Mouse (Mus musculus) intestine, postnatal 0 days (tissue): Measurements from ENCODE around the gene Pkp2. TPM values are rescaled to one million over a fixed set of nuclear protein-coding genes. Genes with fewer than 3 reads are reported as not detected.

Experiments used
- ATAC-seq: fragments of 200-750 bp; cut with Nextera tagmentation; 2 replicates; pipeline ENCODE4 v1.8.0; 2017; ENCODE audit warnings: mild to moderate bottlenecking, moderate TSS enrichment, moderate library complexity
- H3K27ac ChIP-seq: fragments of 300-500 bp; sonication (generic); 2 replicates; pipeline ENCODE4 v1.5.1; 2014; ENCODE audit warnings: mild to moderate bottlenecking, low read depth, low read length, moderate library complexity
- H3K27me3 ChIP-seq: fragments of 300-500 bp; sonication (generic); replicated peaks from 2 replicates; pipeline ENCODE4 v1.6.1; 2014; ENCODE audit warnings: low read length, mixed read lengths; ENCODE audit not compliant: control insufficient read depth, insufficient read depth
- H3K36me3 ChIP-seq: fragments of 300-500 bp; sonication (generic); 2 replicates; pipeline ENCODE4 v1.6.1; 2014; ENCODE audit warnings: mild to moderate bottlenecking, moderate library complexity; ENCODE audit not compliant: control insufficient read depth, insufficient read depth
- H3K4me1 ChIP-seq: fragments of 300-500 bp; sonication (generic); replicated peaks from 2 replicates; pipeline ENCODE4 v1.6.1; 2014; ENCODE audit warnings: antibody characterized with exemption, low read length, mixed read lengths; ENCODE audit not compliant: control insufficient read depth, insufficient read depth
- H3K4me2 ChIP-seq: fragments of 300-500 bp; sonication (generic); replicated peaks from 2 replicates; pipeline ENCODE4 v1.6.1; 2014; ENCODE audit warnings: low read depth, mild to moderate bottlenecking, moderate library complexity
- H3K4me3 ChIP-seq: fragments of 300-500 bp; sonication (generic); 2 replicates; pipeline ENCODE4 v1.5.1; 2014; ENCODE audit warnings: low read depth, low read length
- H3K9ac ChIP-seq: fragments of 300-500 bp; sonication (generic); 2 replicates; pipeline ENCODE4 v1.6.1; 2014; ENCODE audit warnings: mild to moderate bottlenecking, low read depth, low read length
- H3K9me3 ChIP-seq: fragments of 300-500 bp; sonication (generic); 2 replicates; pipeline ENCODE4 v1.6.1; 2016; ENCODE audit warnings: mixed run types; ENCODE audit not compliant: control insufficient read depth
- CTCF ChIP-seq: sonication (generic); IDR thresholded peaks from 2 replicates; pipeline ENCODE4 v1.5.1; 2016; ENCODE audit warnings: low read depth, mild to moderate bottlenecking, control low read depth, antibody characterized with exemption, moderate library complexity
- WGBS: fragments of 180-500 bp; shearing (Covaris S2); extraction: QIAGEN DNeasy Blood & Tissue Kit; methylation state at CpG from one replicate; pipeline ENCODE4 v1.1.7; 2014; 5-methylcytosine and 5-hydroxymethylcytosine counted together
- polyA plus RNA-seq: library from polyadenylated mRNA; unstranded; fragments of >200 nt; fragmentation: Nextera tagmentation; extraction: Ambion mirVana; gene quantifications from 2 replicates; pipeline ENCODE4 v1.2.1, GENCODE M21; 2015

The Pkp2 gene
- polyA plus RNA-seq, 1 experiment from 2014 or later = 15.5 TPM

GRCm38 (mm10) chr16:16262436-16262835, 49.3 kb downstream of the Pkp2 start:
- no peak overlapping the region for H3K27ac ChIP-seq
- ATAC-seq = no peak
- H3K4me2 ChIP-seq = no peak overlapping the region
- no peaks in the 10 kb centered on the region for H3K4me1 ChIP-seq
- TF ChIP-seq CTCF = no peak
- 89% methylated on average over 3 of the region's 3 CpGs for WGBS
- H3K27me3 ChIP-seq = no peaks in the 10 kb centered on the region
- H3K36me3 ChIP-seq = peaks cover 13% of the 10 kb centered on the region; the same call in 1 of the 2 replicates
- no peak overlapping the region for H3K4me3 ChIP-seq
- H3K9ac ChIP-seq = no peak overlapping the region
- no peaks in the 10 kb centered on the region for H3K9me3 ChIP-seq

DNA sequence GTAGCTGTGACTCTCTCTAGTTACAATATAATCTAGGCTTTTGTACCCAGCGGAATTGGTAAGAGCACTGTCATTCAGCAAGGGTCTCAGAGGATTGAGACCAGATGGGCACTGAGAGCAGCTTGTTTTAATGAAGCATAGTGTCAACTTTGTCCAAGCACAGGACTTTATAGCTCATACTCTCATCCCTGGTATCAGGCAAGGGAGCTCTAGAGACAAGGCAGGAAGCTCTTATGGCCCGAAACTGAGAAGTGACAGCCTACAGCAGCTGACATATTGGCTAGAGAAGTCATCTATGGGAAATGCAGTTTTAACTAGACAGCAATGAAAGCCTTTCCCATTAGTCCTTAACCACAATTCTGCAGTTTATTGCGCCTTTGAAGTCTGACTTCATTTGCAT, 59.9 kb downstream of the Pkp2 start:
- Histone ChIP-seq H3K27me3 (no peaks in the 10 kb centered on the region), H3K36me3 (peaks cover 8% of the 10 kb centered on the region; the same call in 1 of the 2 replicates), H3K9ac (no peak overlapping the region), H3K4me2 (no peak overlapping the region), H3K9me3 (no peaks in the 10 kb centered on the region), H3K27ac (no peak overlapping the region), H3K4me1 (no peaks in the 10 kb centered on the region), H3K4me3 (no peak overlapping the region)
- TF ChIP-seq CTCF = no peak
- 75% methylated on average over 3 of the region's 3 CpGs for WGBS
- no peak for ATAC-seq

GRCm38 (mm10) chr16:16273752-16274151, 60.6 kb downstream of the Pkp2 start:
- no peaks in the 10 kb centered on the region for H3K27me3 ChIP-seq
- no peaks in the 10 kb centered on the region for H3K4me1 ChIP-seq
- no peak overlapping the region for H3K4me2 ChIP-seq
- no peak overlapping the region for H3K9ac ChIP-seq
- TF ChIP-seq CTCF = no peak
- peaks cover 8% of the 10 kb centered on the region; the same call in 1 of the 2 replicates for H3K36me3 ChIP-seq
- no peak for ATAC-seq
- WGBS = 85% methylated on average over 6 of the region's 6 CpGs
- no peak overlapping the region for H3K27ac ChIP-seq
- H3K4me3 ChIP-seq = no peak overlapping the region
- H3K9me3 ChIP-seq = no peaks in the 10 kb centered on the region

GRCm38 (mm10) chr16:16302369-16303137, 89.4 kb downstream of the Pkp2 start, which contains the start of gene Yars2:
Gene Yars2 (plus strand): TSS chr16:16302965.
- H3K4me1 ChIP-seq = no peaks in the 10 kb centered on the region; the same call in 1 of the 2 replicates
- no peaks in the 10 kb centered on the region for H3K9me3 ChIP-seq
- TF ChIP-seq CTCF = peak; percentile 92
- H3K9ac ChIP-seq = peak within 1 kb of the TSS; percentile 77
- peaks cover 5% of the 10 kb centered on the region for H3K36me3 ChIP-seq
- H3K27me3 ChIP-seq = no peaks in the 10 kb centered on the region
- peak; percentile 98 for ATAC-seq
- peak within 1 kb of the TSS; percentile 95 for H3K4me2 ChIP-seq
- under 1% methylated on average over 50 of the region's 50 CpGs for WGBS
- H3K27ac ChIP-seq = peak within 1 kb of the TSS; percentile 91
- H3K4me3 ChIP-seq = peak within 1 kb of the TSS; percentile 96

- peak; percentile 52 for ATAC-seq
- peaks cover 5% of the 10 kb centered on the region for H3K36me3 ChIP-seq
- peak overlapping the region; percentile 77 for H3K9ac ChIP-seq
- TF ChIP-seq CTCF = 0 out of 2 replicates have a peak, but pooled peaks have one; percentile 13
- H3K4me1 ChIP-seq = no peaks in the 10 kb centered on the region; the same call in 1 of the 2 replicates
- H3K4me3 ChIP-seq = peak overlapping the region; percentile 96
- WGBS = under 1% methylated on average over 61 of the region's 61 CpGs
- H3K27me3 ChIP-seq = no peaks in the 10 kb centered on the region
- no peaks in the 10 kb centered on the region for H3K9me3 ChIP-seq
- H3K4me2 ChIP-seq = peak overlapping the region; percentile 95
- H3K27ac ChIP-seq = peak overlapping the region; percentile 91
These were observed 90.2 kb downstream of the Pkp2 start for GRCm38 (mm10) chr16:16303138-16303827.

- ATAC-seq = no peak
These were observed 90.8 kb downstream of the Pkp2 start for GRCm38 (mm10) chr16:16303888-16304287.

More at GRCm38 (mm10) chr16:16303888-16304287, 90.8 kb downstream of the Pkp2 start:
- Histone ChIP-seq H3K9ac (peak overlapping the region; percentile 77; the same call in 1 of the 2 replicates), H3K4me3 (peak overlapping the region; percentile 96), H3K4me1 (no peaks in the 10 kb centered on the region; the same call in 1 of the 2 replicates), H3K36me3 (peaks cover 5% of the 10 kb centered on the region), H3K27ac (no peak overlapping the region), H3K9me3 (no peaks in the 10 kb centered on the region), H3K4me2 (peak overlapping the region; percentile 95), H3K27me3 (no peaks in the 10 kb centered on the region)
- TF ChIP-seq CTCF = peak; percentile 51
- WGBS = 18% methylated on average over 7 of the region's 7 CpGs
